8 mouse cellular contexts compared by ENCODE assay signal in the genomic region with DNA sequence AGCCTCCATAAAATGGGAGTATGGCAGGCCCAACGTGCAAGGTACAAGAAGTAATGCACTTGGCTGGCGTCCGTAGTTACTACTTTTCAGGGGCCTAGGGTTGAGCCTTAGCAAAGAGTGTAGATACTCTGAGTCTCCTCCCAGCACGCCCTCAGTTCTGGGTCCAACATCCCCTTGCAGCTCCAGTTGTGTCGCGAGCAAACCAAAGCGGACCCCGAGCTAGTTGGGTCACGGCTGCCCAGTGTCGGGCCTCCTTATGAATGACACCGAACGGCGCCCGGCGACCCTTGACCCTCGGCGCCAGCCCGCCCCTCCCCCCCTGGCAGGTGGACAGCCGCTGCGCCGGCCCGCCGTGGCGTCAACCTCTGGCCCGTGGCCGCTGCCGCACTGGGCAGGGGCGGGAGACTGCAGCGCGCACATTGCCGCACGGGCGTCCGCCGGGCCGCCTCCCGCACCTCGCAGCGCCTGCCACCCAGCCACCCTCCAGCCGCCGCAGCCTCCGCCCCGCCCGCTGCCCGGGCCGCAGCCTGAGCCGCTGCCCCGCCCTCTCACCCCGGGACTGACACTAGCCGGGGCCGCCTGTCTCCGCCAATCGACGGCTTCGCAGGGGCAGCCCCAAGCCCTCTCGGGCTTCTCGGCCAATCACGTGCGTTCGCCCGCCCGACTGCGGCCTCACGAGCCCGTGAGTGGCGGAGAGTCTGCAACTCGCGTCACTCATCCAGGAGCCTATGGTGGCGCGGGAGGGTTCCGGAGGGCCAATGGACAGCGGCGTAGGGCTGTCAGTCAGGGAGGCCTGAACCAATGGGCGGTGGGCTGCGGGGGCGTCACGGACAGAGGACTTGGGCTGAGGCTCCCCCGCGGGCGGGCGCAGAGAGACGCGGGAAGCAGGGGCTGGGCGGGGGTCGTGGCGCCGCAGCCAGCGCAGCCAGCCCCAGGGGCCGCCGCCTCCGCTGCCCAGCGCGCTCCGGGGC. TPM values are rescaled to one million over a fixed set of nuclear protein-coding genes. Genes with fewer than 3 reads are reported as not detected.
DNase-seq lines count a peak whose midpoint lies in the region; ATAC-seq and TF ChIP-seq lines count a peak whose summit lies in the region.

TSS of gene Prkaca (plus strand) at position 844 of the 971 bp plus-strand sequence.

- H3K4me3 ChIP-seq in G1E (ENCODE audit: low read depth, low read length), result peak within 1 kb of the TSS; percentile 98
- H3K4me3 ChIP-seq in forebrain, embryonic 16.5 days (replicated peaks; ENCODE audit: low read length), result peak within 1 kb of the TSS; percentile 89
- peak within 1 kb of the TSS; percentile 78 for H3K4me3 ChIP-seq in layer of hippocampus, adult 2 months
- peak within 1 kb of the TSS; percentile 97 for H3K4me3 ChIP-seq in lung, embryonic 14.5 days (ENCODE audit: low read depth, low read length)
- H3K4me3 ChIP-seq in olfactory bulb, adult 2 months (ENCODE audit: insufficient read depth, low read depth, low read length), result peak within 1 kb of the TSS; percentile 94
- peak within 1 kb of the TSS; percentile 73 for H3K4me3 ChIP-seq in thymus, adult 2 months (ENCODE audit: control insufficient read depth, insufficient read depth, low read length)

- peak within 1 kb of the TSS; percentile 87 for H3K4me2 ChIP-seq in forebrain, embryonic 16.5 days (ENCODE audit: low read length)
- H3K4me2 ChIP-seq in lung, embryonic 14.5 days, result peak within 1 kb of the TSS; percentile 88

- H3K36me3 ChIP-seq in G1E (replicated peaks), result peaks cover 71% of the 10 kb centered on the region
- no peaks in the 10 kb centered on the region for H3K36me3 ChIP-seq in forebrain, embryonic 16.5 days (ENCODE audit: control insufficient read depth, insufficient read depth)
- H3K36me3 ChIP-seq in lung, embryonic 14.5 days (ENCODE audit: insufficient read depth), result peaks cover 25% of the 10 kb centered on the region
- peaks cover 8% of the 10 kb centered on the region for H3K36me3 ChIP-seq in thymus, adult 2 months (ENCODE audit: control insufficient read depth, insufficient read depth, low read length)

- TF ChIP-seq POLR2A in olfactory bulb, adult 2 months (IDR thresholded peaks at IDR 0.05; ENCODE audit: insufficient read depth, low read depth, low read length), result peak; percentile 29; the same call in 1 of the 2 replicates
- TF ChIP-seq POLR2A in thymus, adult 2 months (IDR thresholded peaks at IDR 0.05; ENCODE audit: control insufficient read depth, extremely low read depth, insufficient read depth, low read length, poor library complexity), result 0 out of 2 replicates have a peak, but pooled peaks have one; percentile 28

- H3K27me3 ChIP-seq in G1E (ENCODE audit: insufficient read depth, low read length), result no peaks in the 10 kb centered on the region
- H3K27me3 ChIP-seq in forebrain, embryonic 16.5 days (replicated peaks; ENCODE audit: control insufficient read depth, insufficient read depth, low read length), result no peaks in the 10 kb centered on the region
- no peaks in the 10 kb centered on the region for H3K27me3 ChIP-seq in lung, embryonic 14.5 days (ENCODE audit: insufficient read depth, low read length)
- H3K27me3 ChIP-seq in thymus, adult 2 months (ENCODE audit: control insufficient read depth, insufficient read depth, low read length), result no peaks in the 10 kb centered on the region

- WGBS in forebrain, embryonic 16.5 days, result under 1% methylated on average over 82 of the region's 94 CpGs
- under 1% methylated on average over 81 of the region's 94 CpGs for WGBS in lung, embryonic 14.5 days
- under 1% methylated on average over 91 of the region's 94 CpGs for WGBS in olfactory bulb, adult 2 months
- WGBS in thymus, adult 2 months, result 1% methylated on average over 92 of the region's 94 CpGs

- peak within 1 kb of the TSS; percentile 92 for H3K9ac ChIP-seq in forebrain, embryonic 16.5 days (replicated peaks; ENCODE audit: low read depth, low read length)
- H3K9ac ChIP-seq in lung, embryonic 14.5 days, result peak within 1 kb of the TSS; percentile 84

- H3K27ac ChIP-seq in forebrain, embryonic 16.5 days (ENCODE audit: low read length), result peak within 1 kb of the TSS; percentile 68
- H3K27ac ChIP-seq in layer of hippocampus, adult 2 months, result peak within 1 kb of the TSS; percentile 92
- peak within 1 kb of the TSS; percentile 60; the same call in 1 of the 2 replicates for H3K27ac ChIP-seq in lung, embryonic 14.5 days (ENCODE audit: low read depth)
- peak within 1 kb of the TSS; percentile 76 for H3K27ac ChIP-seq in olfactory bulb, adult 2 months (ENCODE audit: insufficient read depth, low read depth, low read length)
- no peak within 1 kb of the TSS for H3K27ac ChIP-seq in thymus, adult 2 months (ENCODE audit: control insufficient read depth, insufficient read depth, low read length)

- intact Hi-C loops in heart, postnatal 36 days (cut with DNase I), result no loop called here

- DNase-seq in G1E (ENCODE audit: low spot score), result peak; percentile 100
- peak; percentile 97 to 100 for DNase-seq in cerebellum, adult 18-20 months
- peak; percentile 95 for DNase-seq in heart, postnatal 36 days
- DNase-seq in layer of hippocampus, adult 2 months (ENCODE audit: low spot score in 2 of 2), result peak; percentile 98 to 100
- peak; percentile 99 for DNase-seq in lung, embryonic 14.5 days
- DNase-seq in thymus, adult 2 months, result peak; percentile 98

- peak; percentile 100 for ATAC-seq in G1E (ENCODE audit: extremely low read depth, insufficient number of reproducible peaks, low FRiP score, poor library complexity, severe bottlenecking)
- ATAC-seq in forebrain, embryonic 16.5 days, result peak; percentile 100
- peak; percentile 100 for ATAC-seq in lung, embryonic 14.5 days (ENCODE audit: insufficient read depth)

- no peak for TF ChIP-seq CTCF in G1E (IDR thresholded peaks at IDR 0.05; ENCODE audit: low read depth, low read length)
- no peak for TF ChIP-seq CTCF in layer of hippocampus, adult 2 months (conservative IDR thresholded peaks at IDR 0.05)
- no peak for TF ChIP-seq CTCF in lung, embryonic 14.5 days (IDR thresholded peaks at IDR 0.05; ENCODE audit: low read depth)
- TF ChIP-seq CTCF in olfactory bulb, adult 2 months (IDR thresholded peaks at IDR 0.05; ENCODE audit: insufficient read depth, low read depth, low read length), result no peak
- no peak for TF ChIP-seq CTCF in thymus, adult 2 months (IDR thresholded peaks at IDR 0.05; ENCODE audit: borderline replicate concordance, control insufficient read depth, extremely low read depth, insufficient read depth, low read length, poor library complexity)

- H3K9me3 ChIP-seq in G1E (replicated peaks), result no peaks in the 10 kb centered on the region
- no peaks in the 10 kb centered on the region for H3K9me3 ChIP-seq in forebrain, embryonic 16.5 days (ENCODE audit: control insufficient read depth, low read length)
- no peaks in the 10 kb centered on the region for H3K9me3 ChIP-seq in lung, embryonic 14.5 days (ENCODE audit: low read depth, low read length)

- H3K4me1 ChIP-seq in G1E (ENCODE audit: insufficient read depth, low read depth, low read length), result peaks cover 43% of the 10 kb centered on the region
- peaks cover 23% of the 10 kb centered on the region for H3K4me1 ChIP-seq in forebrain, embryonic 16.5 days (replicated peaks; ENCODE audit: control insufficient read depth, insufficient read depth, low read length)
- peaks cover 4% of the 10 kb centered on the region; the same call in 1 of the 2 replicates for H3K4me1 ChIP-seq in lung, embryonic 14.5 days (ENCODE audit: insufficient read depth)
- peaks cover 25% of the 10 kb centered on the region for H3K4me1 ChIP-seq in olfactory bulb, adult 2 months (ENCODE audit: control insufficient read depth, insufficient read depth, low read length)
- H3K4me1 ChIP-seq in thymus, adult 2 months (replicated peaks; ENCODE audit: control insufficient read depth, insufficient read depth, low read length), result peaks cover 23% of the 10 kb centered on the region

RNA-seq across cellular contexts. Expression of gene Prkaca, which starts in this region (rescaled TPM):
- total RNA-seq in G1E (2014; fragmentation: Nextera tagmentation) (88.6 and 99.3 TPM in 2 replicates), G1E (2017) (32.2 and 34.4 TPM in 2 replicates)
- polyA plus RNA-seq in G1E (2012), result 46.6 and 46.9 TPM in 2 replicates
- 164 TPM in 2 replicates for polyA plus RNA-seq in forebrain, embryonic 16.5 days (2015; fragmentation: Nextera tagmentation; extraction: Ambion mirVana)
- total RNA-seq in heart, postnatal 36 days (2021), result 100 to 1,000 TPM; 336 to 360 TPM
- total RNA-seq in layer of hippocampus, adult 2 months (2021), result 100 to 1,000 TPM; 256 to 257 TPM
- polyA plus RNA-seq in lung, embryonic 14.5 days (2014; fragmentation: Nextera tagmentation; extraction: Ambion mirVana), result 121 and 136 TPM in 2 replicates
- polyA plus RNA-seq in olfactory bulb, adult 2 months (2012; ENCODE audit: insufficient read depth, insufficient read length, low replicate concordance, missing spikeins), result 203 TPM in 1 of 2 replicates, not detected in the other
- 57.8 and 59.0 TPM in 2 replicates for polyA plus RNA-seq in thymus, adult 2 months (2012; rRNA removed)
